Mouse (Mus musculus) intestine, embryonic 15.5 days (tissue): ENCODE results near the gene Hist1h2bf. TPM values are rescaled to one million over a fixed set of nuclear protein-coding genes. Genes with fewer than 3 reads are reported as not detected.

Source experiments
- ATAC-seq: fragments of 200-750 bp; cut with Nextera tagmentation; 2 replicates; pipeline ENCODE4 v1.8.0; 2017; ENCODE audit warnings: moderate TSS enrichment, moderate library complexity
- H3K27ac ChIP-seq: fragments of 300-500 bp; sonication (generic); 2 replicates; pipeline ENCODE4 v1.5.1; 2015; ENCODE audit warnings: mild to moderate bottlenecking, inconsistent platforms
- H3K27me3 ChIP-seq: fragments of 300-500 bp; sonication (generic); replicated peaks from 2 replicates; pipeline ENCODE4 v1.6.1; 2015; ENCODE audit warnings: inconsistent platforms
- H3K36me3 ChIP-seq: fragments of 300-500 bp; sonication (generic); 2 replicates; pipeline ENCODE4 v1.6.1; 2015; ENCODE audit warnings: inconsistent platforms
- H3K4me1 ChIP-seq: fragments of 300-500 bp; sonication (generic); replicated peaks from 2 replicates; pipeline ENCODE4 v1.6.1; 2015; ENCODE audit warnings: inconsistent platforms
- H3K4me2 ChIP-seq: fragments of 300-500 bp; sonication (generic); replicated peaks from 2 replicates; pipeline ENCODE4 v1.6.1; 2015; ENCODE audit warnings: mild to moderate bottlenecking, inconsistent platforms
- H3K4me3 ChIP-seq: fragments of 300-500 bp; sonication (generic); replicated peaks from 2 replicates; pipeline ENCODE4 v1.5.1; 2015; ENCODE audit warnings: inconsistent platforms
- H3K9ac ChIP-seq: fragments of 300-500 bp; sonication (generic); 2 replicates; pipeline ENCODE4 v1.6.1; 2015; ENCODE audit warnings: inconsistent platforms
- H3K9me3 ChIP-seq: fragments of 300-500 bp; sonication (generic); 2 replicates; pipeline ENCODE4 v1.6.1; 2016; ENCODE audit warnings: inconsistent platforms
- WGBS: fragments of 180-500 bp; shearing (Covaris S2); methylation state at CpG from one replicate; pipeline ENCODE4 v1.1.7; 2015; 5-methylcytosine and 5-hydroxymethylcytosine counted together
- polyA plus RNA-seq: library from polyadenylated mRNA; unstranded; fragments of >200 nt; fragmentation: Nextera tagmentation; extraction: Ambion mirVana; gene quantifications from 2 replicates; pipeline ENCODE4 v1.2.1, GENCODE M21; 2015

The Hist1h2bf gene
- polyA plus RNA-seq, 1 experiment from 2014 or later = 4.2 TPM

DNA sequence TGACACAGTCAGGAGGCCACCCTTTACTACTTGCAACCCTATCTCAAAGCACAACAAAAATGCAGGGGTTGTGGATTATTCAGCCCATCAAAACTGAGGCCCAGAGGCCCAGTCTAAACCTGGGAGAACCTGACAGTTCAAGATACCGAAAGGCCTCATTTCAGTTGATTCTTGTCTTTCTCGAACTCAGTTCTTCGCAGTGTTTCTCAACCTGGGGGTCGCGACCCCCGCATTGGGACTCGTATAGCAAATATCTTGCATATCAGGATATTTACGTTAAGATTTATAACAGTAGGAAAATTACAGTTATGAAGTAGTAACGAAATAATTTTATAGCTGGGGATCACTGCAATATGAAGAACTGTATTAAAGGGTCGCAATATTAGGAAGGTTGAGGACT is 48.1 kb downstream of the Hist1h2bf start:
- no peaks in the 10 kb centered on the region for H3K9me3 ChIP-seq
- 3% methylated on average over 10 of the region's 10 CpGs for WGBS
- peak overlapping the region; percentile 39 for H3K4me3 ChIP-seq
- ATAC-seq = no peak
- no peaks in the 10 kb centered on the region for H3K27me3 ChIP-seq
- no peak overlapping the region for H3K27ac ChIP-seq
- H3K4me2 ChIP-seq = peak overlapping the region; percentile 63
- H3K36me3 ChIP-seq = no peaks in the 10 kb centered on the region
- 0 out of 2 replicates have a peak, but pooled peaks cover 3% of the 10 kb centered on the region for H3K4me1 ChIP-seq
- no peak overlapping the region for H3K9ac ChIP-seq

DNA sequence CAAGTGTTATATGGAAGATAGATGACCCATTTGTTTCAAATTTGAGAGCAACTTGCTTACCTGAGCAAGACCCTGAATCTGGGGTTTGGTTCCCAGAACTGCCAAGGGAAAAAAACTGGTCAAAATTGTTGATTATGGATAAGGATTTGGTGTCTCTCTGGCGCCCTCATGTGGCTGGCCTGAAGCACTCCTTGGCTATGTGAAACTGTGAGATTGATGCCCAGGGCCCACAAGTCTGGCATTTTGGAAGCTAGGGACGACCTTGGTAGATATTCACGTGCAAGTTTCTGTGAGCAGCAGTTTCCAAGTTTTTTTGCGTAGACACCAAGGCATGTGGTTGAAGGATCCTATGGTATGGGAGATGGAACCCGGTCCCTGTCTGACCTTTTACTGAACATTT is 49.3 kb downstream of the Hist1h2bf start:
- Histone ChIP-seq H3K36me3 (no peaks in the 10 kb centered on the region), H3K9ac (no peak overlapping the region), H3K4me1 (0 out of 2 replicates have a peak, but pooled peaks cover 3% of the 10 kb centered on the region), H3K9me3 (no peaks in the 10 kb centered on the region), H3K4me2 (0 out of 2 replicates have a peak overlapping the region, but pooled peaks have one; percentile 28), H3K4me3 (no peak overlapping the region), H3K27ac (no peak overlapping the region), H3K27me3 (no peaks in the 10 kb centered on the region)
- peak; percentile 24 for ATAC-seq
- 11% methylated on average over 5 of the region's 5 CpGs for WGBS

DNA sequence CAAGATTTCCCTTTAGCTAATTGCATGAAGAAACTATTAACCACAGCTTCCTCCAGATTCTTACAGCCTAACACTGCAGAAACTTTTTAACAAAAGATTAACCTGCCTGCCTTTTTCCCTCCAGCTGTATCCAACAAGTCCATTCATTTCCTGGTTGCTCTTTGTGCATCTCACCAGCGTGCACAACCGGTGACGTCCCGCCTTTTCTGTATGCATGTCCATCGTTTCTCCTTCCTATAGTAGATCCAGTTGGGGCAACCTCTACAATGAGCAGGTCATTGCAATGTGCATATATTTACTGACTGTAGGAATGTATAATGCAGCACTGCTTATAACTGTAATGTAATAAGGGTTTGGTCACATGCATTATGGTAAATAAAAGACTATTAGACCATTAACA is 50.0 kb downstream of the Hist1h2bf start:
- Histone ChIP-seq H3K27me3 (no peaks in the 10 kb centered on the region), H3K27ac (no peak overlapping the region), H3K36me3 (no peaks in the 10 kb centered on the region), H3K9ac (no peak overlapping the region), H3K4me2 (no peak overlapping the region), H3K9me3 (no peaks in the 10 kb centered on the region), H3K4me1 (0 out of 2 replicates have a peak, but pooled peaks cover 3% of the 10 kb centered on the region), H3K4me3 (no peak overlapping the region)
- ATAC-seq = no peak
- 49% methylated on average over 5 of the region's 5 CpGs for WGBS

Other genes starting within 250 kb of the Hist1h2bf start
- 34.5 and 40.5 TPM in 2 replicates for gene Zfp322a, start 205.0 kb downstream of the Hist1h2bf start, polyA plus RNA-seq
- gene Abt1, start 150.3 kb downstream of the Hist1h2bf start, polyA plus RNA-seq = 11.2 TPM in 2 replicates
- 0.08 and 0.11 TPM in 2 replicates for gene Btn1a1, start 108.3 kb downstream of the Hist1h2bf start, polyA plus RNA-seq
- 0.16 and 0.23 TPM in 2 replicates for gene Btn2a2, start 85.3 kb downstream of the Hist1h2bf start, polyA plus RNA-seq
- 4.6 and 4.8 TPM in 2 replicates for gene Hist1h4h, start 43.1 kb downstream of the Hist1h2bf start, polyA plus RNA-seq
- 6.7 TPM in 1 of 2 replicates, not detected in the other for gene Hist1h2af, start 40.3 kb downstream of the Hist1h2bf start, polyA plus RNA-seq
- 6.1 and 6.2 TPM in 2 replicates for gene Hist1h3g, start 38.8 kb downstream of the Hist1h2bf start, polyA plus RNA-seq
- 1.1 and 1.3 TPM in 2 replicates for gene Hist1h2bh, start 30.8 kb downstream of the Hist1h2bf start, polyA plus RNA-seq
- gene Hist1h3f, start 30.1 kb downstream of the Hist1h2bf start, polyA plus RNA-seq = 0.45 and 0.97 TPM in 2 replicates
- 0.88 and 1.0 TPM in 2 replicates for gene Hist1h4f, start 22.5 kb downstream of the Hist1h2bf start, polyA plus RNA-seq
- 0.46 and 0.64 TPM in 2 replicates for gene Hist1h1d, start 20.9 kb downstream of the Hist1h2bf start, polyA plus RNA-seq
- 3.5 and 4.3 TPM in 2 replicates for gene Hist1h3e, start 11.8 kb downstream of the Hist1h2bf start, polyA plus RNA-seq
- 76.9 and 89.5 TPM in 2 replicates for gene Hist1h2ae, start 3.0 kb downstream of the Hist1h2bf start, polyA plus RNA-seq
- 7.1 and 11.5 TPM in 2 replicates for gene Hist1h2bg, start 2.8 kb downstream of the Hist1h2bf start, polyA plus RNA-seq
- 1.8 and 3.0 TPM in 2 replicates for gene Hist1h2ad, start 185 bp upstream of the Hist1h2bf start, polyA plus RNA-seq
- 5.2 and 6.2 TPM in 2 replicates for gene Hist1h3d, start 1.6 kb upstream of the Hist1h2bf start, polyA plus RNA-seq
- 98.7 and 101 TPM in 2 replicates for gene Hist1h4d, start 7.4 kb upstream of the Hist1h2bf start, polyA plus RNA-seq
- 1.6 and 2.0 TPM in 2 replicates for gene Hist1h2be, start 46.9 kb upstream of the Hist1h2bf start, polyA plus RNA-seq
- 17.6 and 21.2 TPM in 2 replicates for gene Hist1h1e, start 48.4 kb upstream of the Hist1h2bf start, polyA plus RNA-seq
- gene Hist1h2ac, start 109.8 kb upstream of the Hist1h2bf start, polyA plus RNA-seq = 1.3 and 1.5 TPM in 2 replicates
- gene Hist1h2bc, start 110.0 kb upstream of the Hist1h2bf start, polyA plus RNA-seq = 79.3 and 89.9 TPM in 2 replicates
- not detected in 2 replicates for gene Hist1h1t, start 121.6 kb upstream of the Hist1h2bf start, polyA plus RNA-seq
- 4.7 and 5.7 TPM in 2 replicates for gene Hist1h4c, start 124.3 kb upstream of the Hist1h2bf start, polyA plus RNA-seq
- 6.4 and 7.9 TPM in 2 replicates for gene Hfe, start 136.7 kb upstream of the Hist1h2bf start, polyA plus RNA-seq
- 32.4 and 36.0 TPM in 2 replicates for gene Hist1h1c, start 164.6 kb upstream of the Hist1h2bf start, polyA plus RNA-seq
- 4.4 and 7.7 TPM in 2 replicates for gene Hist1h3c, start 171.4 kb upstream of the Hist1h2bf start, polyA plus RNA-seq
- 2.4 and 3.8 TPM in 2 replicates for gene Hist1h2bb, start 172.5 kb upstream of the Hist1h2bf start, polyA plus RNA-seq
- 39.8 and 44.9 TPM in 2 replicates for gene Hist1h2ab, start 176.9 kb upstream of the Hist1h2bf start, polyA plus RNA-seq
- 6.4 and 9.2 TPM in 2 replicates for gene Hist1h3b, start 178.1 kb upstream of the Hist1h2bf start, polyA plus RNA-seq
- 3.8 and 5.5 TPM in 2 replicates for gene Hist1h4b, start 182.8 kb upstream of the Hist1h2bf start, polyA plus RNA-seq
- 0.48 and 1.3 TPM in 2 replicates for gene Hist1h4a, start 187.0 kb upstream of the Hist1h2bf start, polyA plus RNA-seq
- 4.3 and 6.4 TPM in 2 replicates for gene Hist1h3a, start 188.2 kb upstream of the Hist1h2bf start, polyA plus RNA-seq
- gene Hist1h1a, start 189.5 kb upstream of the Hist1h2bf start, polyA plus RNA-seq = 1.2 and 2.2 TPM in 2 replicates
- not detected in 2 replicates for gene Trim38, start 195.7 kb upstream of the Hist1h2bf start, polyA plus RNA-seq
- gene Slc17a2, start 232.8 kb upstream of the Hist1h2bf start, polyA plus RNA-seq = 0.10 TPM in 1 of 2 replicates, not detected in the other